Mouse (Mus musculus): Measurements from ENCODE around the gene Cyld. TPM values are rescaled to one million over a fixed set of nuclear protein-coding genes. Genes with fewer than 3 reads are reported as not detected.

Cyld gene
- polyA plus RNA-seq, 2 experiments: 8.6 to 12.2 TPM

DNA sequence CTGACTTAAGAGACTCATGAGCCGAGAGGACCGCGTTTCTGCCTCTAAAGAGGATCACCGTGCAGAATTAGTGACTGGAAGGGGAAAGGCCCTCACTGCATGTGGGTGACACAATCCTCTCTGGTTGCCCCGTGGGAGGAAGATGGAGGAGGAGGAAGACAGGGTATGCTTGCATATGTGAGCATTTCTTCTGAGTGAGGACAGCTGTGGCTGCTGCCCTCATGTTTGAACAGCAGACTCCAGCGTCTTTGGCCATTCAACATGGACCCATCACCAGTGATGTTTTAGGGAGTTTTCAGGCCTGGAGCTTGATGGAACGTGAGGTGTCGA, 10.0 kb upstream of the Cyld start:
- H3K36me3 ChIP-seq (ENCODE audit: control insufficient read depth, insufficient read depth, low read length): no peaks in the 10 kb centered on the region
- DNase-seq (ENCODE audit: low spot score) (no peak), ATAC-seq (ENCODE audit: low FRiP score, low read depth) (no peak)
- H3K9ac ChIP-seq (ENCODE audit: low read depth, low read length, severe bottlenecking): no peak overlapping the region
- TF ChIP-seq POLR2A (IDR thresholded peaks at IDR 0.05; ENCODE audit: borderline replicate concordance, extremely low read depth, insufficient read depth, insufficient read length): no peak
- no peaks in the 10 kb centered on the region for H3K27me3 ChIP-seq (ENCODE audit: control insufficient read depth, insufficient read depth, low read length)
- H3K4me1 ChIP-seq (ENCODE audit: control insufficient read depth, insufficient read depth, low read length): peaks cover 8% of the 10 kb centered on the region; the same call in 1 of the 2 replicates
- no peak overlapping the region for H3K27ac ChIP-seq (replicated peaks; ENCODE audit: low read depth, low read length)
- no peak overlapping the region for H3K4me3 ChIP-seq (replicated peaks; ENCODE audit: low read length)
- no peaks in the 10 kb centered on the region for H3K9me3 ChIP-seq (ENCODE audit: control insufficient read depth, low read length)
- no peak overlapping the region for H3K4me2 ChIP-seq (replicated peaks; ENCODE audit: low read depth, low read length, severe bottlenecking)
- WGBS: 82% methylated on average over 8 of the region's 8 CpGs

GRCm38 (mm10) chr8:88689151-88689550, 7.7 kb upstream of the Cyld start:
- TF ChIP-seq POLR2A (IDR thresholded peaks at IDR 0.05; ENCODE audit: borderline replicate concordance, extremely low read depth, insufficient read depth, insufficient read length): no peak
- ATAC-seq (ENCODE audit: low FRiP score, low read depth): no peak
- no peaks in the 10 kb centered on the region for H3K36me3 ChIP-seq (ENCODE audit: control insufficient read depth, insufficient read depth, low read length)
- H3K9me3 ChIP-seq (ENCODE audit: control insufficient read depth, low read length): no peaks in the 10 kb centered on the region
- no peaks in the 10 kb centered on the region for H3K27me3 ChIP-seq (ENCODE audit: control insufficient read depth, insufficient read depth, low read length)
- WGBS: 84% methylated on average over 6 of the region's 6 CpGs
- H3K4me2 ChIP-seq (replicated peaks; ENCODE audit: low read depth, low read length, severe bottlenecking): no peak overlapping the region
- no peak overlapping the region for H3K9ac ChIP-seq (ENCODE audit: low read depth, low read length, severe bottlenecking)
- DNase-seq (ENCODE audit: low spot score): no peak
- H3K4me1 ChIP-seq (ENCODE audit: control insufficient read depth, insufficient read depth, low read length): peaks cover 8% of the 10 kb centered on the region; the same call in 1 of the 2 replicates
- no peak overlapping the region for H3K27ac ChIP-seq (replicated peaks; ENCODE audit: low read depth, low read length)
- no peak overlapping the region for H3K4me3 ChIP-seq (replicated peaks; ENCODE audit: low read length)

GRCm38 (mm10) chr8:88689891-88690290, 6.9 kb upstream of the Cyld start:
- no peaks in the 10 kb centered on the region for H3K27me3 ChIP-seq (ENCODE audit: control insufficient read depth, insufficient read depth, low read length)
- H3K9ac ChIP-seq (ENCODE audit: low read depth, low read length, severe bottlenecking): no peak overlapping the region
- WGBS: 80% methylated on average over 6 of the region's 6 CpGs
- DNase-seq (ENCODE audit: low spot score) (no peak), ATAC-seq (ENCODE audit: low FRiP score, low read depth) (no peak)
- peaks cover 8% of the 10 kb centered on the region; the same call in 1 of the 2 replicates for H3K4me1 ChIP-seq (ENCODE audit: control insufficient read depth, insufficient read depth, low read length)
- no peak overlapping the region for H3K4me2 ChIP-seq (replicated peaks; ENCODE audit: low read depth, low read length, severe bottlenecking)
- no peak overlapping the region for H3K4me3 ChIP-seq (replicated peaks; ENCODE audit: low read length)
- H3K9me3 ChIP-seq (ENCODE audit: control insufficient read depth, low read length): no peaks in the 10 kb centered on the region
- TF ChIP-seq POLR2A (IDR thresholded peaks at IDR 0.05; ENCODE audit: borderline replicate concordance, extremely low read depth, insufficient read depth, insufficient read length): no peak
- no peaks in the 10 kb centered on the region for H3K36me3 ChIP-seq (ENCODE audit: control insufficient read depth, insufficient read depth, low read length)
- H3K27ac ChIP-seq (replicated peaks; ENCODE audit: low read depth, low read length): no peak overlapping the region

GRCm38 (mm10) chr8:88691342-88691948, 5.4 kb upstream of the Cyld start:
- WGBS: 35% methylated on average over 4 of the region's 4 CpGs

GRCm38 (mm10) chr8:88691961-88692360, 4.9 kb upstream of the Cyld start:
- no peak overlapping the region for H3K4me2 ChIP-seq (replicated peaks; ENCODE audit: low read depth, low read length, severe bottlenecking)
- TF ChIP-seq POLR2A (IDR thresholded peaks at IDR 0.05; ENCODE audit: borderline replicate concordance, extremely low read depth, insufficient read depth, insufficient read length): no peak
- no peaks in the 10 kb centered on the region for H3K36me3 ChIP-seq (ENCODE audit: control insufficient read depth, insufficient read depth, low read length)
- DNase-seq (ENCODE audit: low spot score) (no peak), ATAC-seq (ENCODE audit: low FRiP score, low read depth) (no peak)
- H3K9ac ChIP-seq (ENCODE audit: low read depth, low read length, severe bottlenecking): no peak overlapping the region
- no peak overlapping the region for H3K4me3 ChIP-seq (replicated peaks; ENCODE audit: low read length)
- H3K4me1 ChIP-seq (ENCODE audit: control insufficient read depth, insufficient read depth, low read length): peaks cover 3% of the 10 kb centered on the region; the same call in 1 of the 2 replicates
- no peaks in the 10 kb centered on the region for H3K27me3 ChIP-seq (ENCODE audit: control insufficient read depth, insufficient read depth, low read length)
- H3K27ac ChIP-seq (replicated peaks; ENCODE audit: low read depth, low read length): no peak overlapping the region
- no peaks in the 10 kb centered on the region for H3K9me3 ChIP-seq (ENCODE audit: control insufficient read depth, low read length)
- 32% methylated on average over 7 of the region's 7 CpGs for WGBS

More at GRCm38 (mm10) chr8:88691342-88691948, 5.4 kb upstream of the Cyld start:
- TF ChIP-seq POLR2A (IDR thresholded peaks at IDR 0.05; ENCODE audit: borderline replicate concordance, extremely low read depth, insufficient read depth, insufficient read length): no peak
- H3K27me3 ChIP-seq (ENCODE audit: control insufficient read depth, insufficient read depth, low read length): no peaks in the 10 kb centered on the region
- ATAC-seq (ENCODE audit: low FRiP score, low read depth) (no peak), DNase-seq (ENCODE audit: low spot score) (no peak)
- H3K36me3 ChIP-seq (ENCODE audit: control insufficient read depth, insufficient read depth, low read length): no peaks in the 10 kb centered on the region
- H3K4me3 ChIP-seq (replicated peaks; ENCODE audit: low read length): no peak overlapping the region
- H3K9me3 ChIP-seq (ENCODE audit: control insufficient read depth, low read length): no peaks in the 10 kb centered on the region
- peaks cover 3% of the 10 kb centered on the region; the same call in 1 of the 2 replicates for H3K4me1 ChIP-seq (ENCODE audit: control insufficient read depth, insufficient read depth, low read length)
- H3K9ac ChIP-seq (ENCODE audit: low read depth, low read length, severe bottlenecking): no peak overlapping the region
- no peak overlapping the region for H3K27ac ChIP-seq (replicated peaks; ENCODE audit: low read depth, low read length)
- no peak overlapping the region for H3K4me2 ChIP-seq (replicated peaks; ENCODE audit: low read depth, low read length, severe bottlenecking)
